Mouse (Mus musculus): ENCODE results near the gene Wscd1.
A peak's percentile ranks its signal among the peaks of the same experiment; 100 is the strongest.

Wscd1 gene

GRCm38 (mm10) chr11:71769744-71770143 lies 20.0 kb downstream of the Wscd1 start:
- DNase-seq (ENCODE audit: low spot score in 2 of 2): no peak

GRCm38 (mm10) chr11:71770479-71770878 lies 20.8 kb downstream of the Wscd1 start:
- peak in 1 of 2 experiments; percentile 21 for DNase-seq (ENCODE audit: low spot score in 2 of 2)

- peak in 1 of 2 experiments; percentile 40 for DNase-seq (ENCODE audit: low spot score in 2 of 2)
Observed at GRCm38 (mm10) chr11:71771074-71771473, 21.4 kb downstream of the Wscd1 start.

- DNase-seq (ENCODE audit: low spot score in 2 of 2): no peak
Observed at GRCm38 (mm10) chr11:71772056-71772455, 22.3 kb downstream of the Wscd1 start.

GRCm38 (mm10) chr11:71772802-71773201 lies 23.1 kb downstream of the Wscd1 start:
- no peak for DNase-seq (ENCODE audit: low spot score in 2 of 2)

- peak; percentile 48 to 61 for DNase-seq (ENCODE audit: low spot score in 2 of 2)
Observed at GRCm38 (mm10) chr11:71773986-71774767, 24.5 kb downstream of the Wscd1 start.

GRCm38 (mm10) chr11:71775056-71775455 lies 25.3 kb downstream of the Wscd1 start:
- DNase-seq (ENCODE audit: low spot score in 2 of 2): no peak

- no peak for DNase-seq (ENCODE audit: low spot score in 2 of 2)
Observed at GRCm38 (mm10) chr11:71779642-71780041, 29.9 kb downstream of the Wscd1 start.

- no peak for DNase-seq (ENCODE audit: low spot score in 2 of 2)
Observed at GRCm38 (mm10) chr11:71781737-71782354, 32.1 kb downstream of the Wscd1 start.

GRCm38 (mm10) chr11:71785499-71785898 lies 35.8 kb downstream of the Wscd1 start:
- DNase-seq (ENCODE audit: low spot score in 2 of 2): no peak

GRCm38 (mm10) chr11:71788209-71788608 lies 38.5 kb downstream of the Wscd1 start:
- DNase-seq (ENCODE audit: low spot score in 2 of 2): no peak

GRCm38 (mm10) chr11:71790227-71790626 lies 40.5 kb downstream of the Wscd1 start:
- no peak for DNase-seq (ENCODE audit: low spot score in 2 of 2)

GRCm38 (mm10) chr11:71799206-71799605 lies 49.5 kb downstream of the Wscd1 start:
- DNase-seq (ENCODE audit: low spot score in 2 of 2): no peak

GRCm38 (mm10) chr11:71808521-71808920 lies 58.8 kb downstream of the Wscd1 start:
- no peak for DNase-seq (ENCODE audit: low spot score in 2 of 2)

GRCm38 (mm10) chr11:71811828-71812227 lies 62.1 kb downstream of the Wscd1 start:
- DNase-seq (ENCODE audit: low spot score in 2 of 2): no peak

- peak; percentile 14 to 18 for DNase-seq (ENCODE audit: low spot score in 2 of 2)
Observed at GRCm38 (mm10) chr11:71812921-71813320, 63.2 kb downstream of the Wscd1 start.

GRCm38 (mm10) chr11:71814511-71814910 lies 64.8 kb downstream of the Wscd1 start:
- no peak for DNase-seq (ENCODE audit: low spot score in 2 of 2)

- no peak for DNase-seq (ENCODE audit: low spot score in 2 of 2)
Observed at GRCm38 (mm10) chr11:71815326-71815725, 65.6 kb downstream of the Wscd1 start.

- no peak for DNase-seq (ENCODE audit: low spot score in 2 of 2)
Observed at GRCm38 (mm10) chr11:71816918-71817317, 67.2 kb downstream of the Wscd1 start.

GRCm38 (mm10) chr11:71817341-71817740 lies 67.6 kb downstream of the Wscd1 start:
- no peak for DNase-seq (ENCODE audit: low spot score in 2 of 2)

- DNase-seq (ENCODE audit: low spot score in 2 of 2): no peak
Observed at GRCm38 (mm10) chr11:71818111-71818510, 68.4 kb downstream of the Wscd1 start.

GRCm38 (mm10) chr11:71819901-71820300 lies 70.2 kb downstream of the Wscd1 start:
- DNase-seq (ENCODE audit: low spot score in 2 of 2): peak in 1 of 2 experiments; percentile 51

GRCm38 (mm10) chr11:71820847-71821246 lies 71.1 kb downstream of the Wscd1 start:
- DNase-seq (ENCODE audit: low spot score in 2 of 2): peak; percentile 10 to 29

Data from right cerebral cortex, postnatal 36 days (tissue).